33 mouse cellular contexts compared by ENCODE assay signal in genomic region chr12:108378379-108379133, GRCm38 (mm10). TPM values are rescaled to one million over a fixed set of nuclear protein-coding genes. Genes with fewer than 3 reads are reported as not detected.
DNase-seq lines count a peak whose midpoint lies in the region; ATAC-seq lines count a peak whose summit lies in the region.
"Had no signal": no experiment of that assay in that cellular context is flagged by ENCODE, and none has a peak within 500 bp of the region (broad histone marks: within the 10 kb centered on the region; RNA-seq: fewer than 3 reads in every experiment).

No protein-coding gene starts in this region.

- no peaks in the 10 kb centered on the region for H3K4me1 ChIP-seq in midbrain, embryonic 13.5 days (replicated peaks)
- H3K4me1 ChIP-seq: megakaryocyte, embryonic 14.5 days had no signal

- no peak overlapping the region for H3K4me2 ChIP-seq in midbrain, embryonic 13.5 days (replicated peaks)
- H3K4me2 ChIP-seq: embryonic facial prominence, embryonic 13.5 days; heart, embryonic 11.5 days; intestine, embryonic 15.5 days; lung, embryonic 14.5 days had no signal

- H3K4me3 ChIP-seq in midbrain, embryonic 13.5 days (replicated peaks): no peak overlapping the region
- H3K4me3 ChIP-seq: embryonic facial prominence, embryonic 13.5 days; erythroblast, embryonic 14.5 days; intestine, embryonic 15.5 days; megakaryocyte, embryonic 14.5 days had no signal

- WGBS in midbrain, embryonic 13.5 days: 84% methylated on average over 13 of the region's 13 CpGs

- no peak overlapping the region for H3K9ac ChIP-seq in midbrain, embryonic 13.5 days (replicated peaks)
- H3K9ac ChIP-seq: embryonic facial prominence, embryonic 13.5 days; intestine, embryonic 15.5 days; liver, embryonic 14.5 days; lung, embryonic 14.5 days had no signal

- no peaks in the 10 kb centered on the region for H3K9me3 ChIP-seq in midbrain, embryonic 13.5 days
- H3K9me3 ChIP-seq: embryonic facial prominence, embryonic 13.5 days; intestine, embryonic 15.5 days; megakaryocyte, embryonic 14.5 days had no signal

- ATAC-seq in midbrain, embryonic 13.5 days: no peak
- ATAC-seq: hindbrain, embryonic 16.5 days; intestine, embryonic 15.5 days; Patski had no signal

- no peak overlapping the region for H3K27ac ChIP-seq in midbrain, embryonic 13.5 days
- H3K27ac ChIP-seq: embryonic facial prominence, embryonic 13.5 days; intestine, embryonic 15.5 days; liver, embryonic 14.5 days had no signal

- no peaks in the 10 kb centered on the region for H3K27me3 ChIP-seq in midbrain, embryonic 13.5 days
- H3K27me3 ChIP-seq: embryonic facial prominence, embryonic 13.5 days; intestine, embryonic 15.5 days; Patski had no signal

- DNase-seq in frontal cortex, adult 2 months (ENCODE audit: extremely low spot score in 1 of 2, low spot score in 1 of 2): peak; percentile 24 to 32
- no peak for DNase-seq in frontal cortex, postnatal 36 days (ENCODE audit: low spot score in 2 of 2)
- DNase-seq in right cerebral cortex, postnatal 10 days (ENCODE audit: low spot score in 2 of 2): peak; percentile 74 to 88
- no peak for DNase-seq in right cerebral cortex, postnatal 36 days (ENCODE audit: low spot score in 2 of 2)
- peak; percentile 44 to 49 for DNase-seq in layer of hippocampus, adult 8-10 months (ENCODE audit: low spot score in 2 of 2)
- DNase-seq in cerebellum, postnatal 10 days: no peak
- DNase-seq: adrenal gland, postnatal 36 days; B cell, adult 2 months; cerebellum, adult 2 months; cerebellum, postnatal 36 days; embryo, embryonic 11 days; gastrocnemius, postnatal 10 days; kidney, adult 8-10 months; kidney, postnatal 14 days; lung, embryonic 14.5 days; lung, postnatal 36 days; midbrain, embryonic 14.5 days; right cerebral cortex, postnatal 14 days; spleen, adult 18-20 months; thymus, postnatal 14 days had no signal

- no peaks in the 10 kb centered on the region for H3K36me3 ChIP-seq in midbrain, embryonic 13.5 days
- H3K36me3 ChIP-seq: embryonic facial prominence, embryonic 13.5 days; G1E; intestine, embryonic 15.5 days had no signal

RNA-seq across cellular contexts. Expression of gene Eml1, which starts 7.8 kb away (rescaled TPM):
- polyA plus RNA-seq in frontal cortex, adult 2 months (2012; rRNA removed): 49.3 and 57.7 TPM in 2 replicates
- total RNA-seq in layer of hippocampus, adult 8-10 months (2022): 10 to 100 TPM; 43.0 to 51.1 (median 47.0) TPM
- 65.7 and 66.7 TPM in 2 replicates for polyA plus RNA-seq in midbrain, embryonic 13.5 days (2015; fragmentation: Nextera tagmentation; extraction: Ambion mirVana)
- total RNA-seq: CH12.LX; granulocyte monocyte progenitor cell, adult 5-6 weeks; hematopoietic stem cell, adult 5-6 weeks had no signal
- polyA plus RNA-seq: G1E had no signal

RNA-seq across cellular contexts. Expression of gene Cyp46a1, which starts 44.4 kb away (rescaled TPM):
- polyA plus RNA-seq in frontal cortex, adult 2 months (2012; rRNA removed): 377 and 384 TPM in 2 replicates
- 100 to 1,000 TPM; 162 to 181 (median 170) TPM for total RNA-seq in layer of hippocampus, adult 8-10 months (2022)
- 16.7 and 17.7 TPM in 2 replicates for polyA plus RNA-seq in midbrain, embryonic 13.5 days (2015; fragmentation: Nextera tagmentation; extraction: Ambion mirVana)
- total RNA-seq: CH12.LX; granulocyte monocyte progenitor cell, adult 5-6 weeks had no signal
- polyA plus RNA-seq: erythroblast, embryonic 14.5 days; G1E had no signal

Comparison
In these comparisons a context has a peak if more than half of its experiments do, and no peak if none do; other contexts are left out.
1. DNase-seq: peak in frontal cortex, adult 2 months (2 of 2), right cerebral cortex, postnatal 10 days (2 of 2) and layer of hippocampus, adult 8-10 months (2 of 2); none in frontal cortex, postnatal 36 days (0 of 2), right cerebral cortex, postnatal 36 days (0 of 2) and cerebellum, postnatal 10 days (0 of 2).
2. RNA of gene Cyp46a1, which starts 44.4 kb away (polyA plus RNA-seq): 377 to 384 TPM in frontal cortex, adult 2 months; 16.7 to 17.7 TPM in midbrain, embryonic 13.5 days; every median in the first group is over 10 times any median in the second.